Mouse (Mus musculus) embryonic fibroblast, embryonic 13.5 days (primary cell): ENCODE results near the gene Tnxb.

Experiments used
- CTCF ChIP-seq: IDR thresholded peaks from 2 replicates; pipeline ENCODE4 v1.5.1; 2011; ENCODE audit warnings: mild to moderate bottlenecking, control low read depth, low read length, moderate library complexity, borderline replicate concordance; ENCODE audit not compliant: insufficient read depth
- POLR2A ChIP-seq: IDR thresholded peaks from 2 replicates; pipeline ENCODE4 v1.6.1; 2011; ENCODE audit warnings: low read depth, mild to moderate bottlenecking, control low read depth, low read length, moderate library complexity

- no peak for TF ChIP-seq POLR2A
- no peak for TF ChIP-seq CTCF
These were observed 9.9 kb downstream of the Tnxb start for GRCm38 (mm10) chr17:34680191-34680590.
